Mouse (Mus musculus) liver, adult 2 months (tissue): Measurements from ENCODE around the gene Ccdc103.

Experiments
- CTCF ChIP-seq: fragments of 200-500 bp; IDR thresholded peaks from 2 replicates; pipeline ENCODE4 v1.5.1; 2011; ENCODE audit warnings: low read depth, low read length, control low read depth
- POLR2A ChIP-seq: fragments of 200-500 bp; IDR thresholded peaks from 2 replicates; pipeline ENCODE4 v1.6.1; 2011; ENCODE audit warnings: low read length, control low read depth; ENCODE audit not compliant: insufficient read depth; ENCODE audit errors: extremely low read depth

DNA sequence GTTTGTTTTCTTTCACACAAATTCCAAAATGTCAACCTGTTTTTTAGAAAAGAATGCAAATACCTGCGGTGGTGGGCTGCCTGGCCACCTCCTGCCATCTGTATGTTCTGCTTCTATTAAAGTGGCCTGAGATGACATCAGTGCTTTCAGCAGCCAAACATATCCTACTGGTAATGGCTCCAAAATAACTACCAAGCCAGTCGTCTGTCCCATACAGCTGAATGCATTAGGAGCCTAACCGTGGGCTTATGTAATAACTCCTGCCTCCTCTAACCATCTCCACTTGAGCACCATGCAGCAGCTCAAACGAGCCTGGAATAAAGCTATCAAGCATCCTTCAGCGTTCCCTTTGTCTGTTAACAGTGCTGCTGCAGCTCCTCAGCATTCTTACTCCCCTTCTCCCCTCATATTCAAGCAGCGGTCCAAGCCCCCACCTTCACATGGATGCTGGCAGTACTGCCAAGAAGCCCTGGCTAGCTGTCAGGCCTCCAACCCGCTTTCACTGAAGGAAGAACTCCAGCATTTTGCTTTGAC, 6.1 kb upstream of the Ccdc103 start:
- TF ChIP-seq CTCF (no peak), POLR2A (no peak)
